Mouse (Mus musculus) kidney, postnatal 4 days (tissue): ENCODE measurements around the gene Aifm2.

Source experiments
- DNase-seq, 2 experiments: peaks; one replicate each; pipeline ENCODE4 v3.0.0; 2021; ENCODE audit warnings: mixed read lengths in 2 of 2

Gene Aifm2

GRCm38 (mm10) chr10:61781461-61782128, 66.5 kb downstream of the Aifm2 start:
- DNase-seq, result peak in 1 of 2 experiments; percentile 35

- peak; percentile 79 to 85 for DNase-seq
These were observed 67.9 kb downstream of the Aifm2 start for GRCm38 (mm10) chr10:61782799-61783611.

- peak; percentile 83 to 89 for DNase-seq
These were observed 68.7 kb downstream of the Aifm2 start, which contains the start of gene H2afy2 for GRCm38 (mm10) chr10:61783621-61784251. TSS of gene H2afy2 (minus strand) at chr10:61784147.

DNA sequence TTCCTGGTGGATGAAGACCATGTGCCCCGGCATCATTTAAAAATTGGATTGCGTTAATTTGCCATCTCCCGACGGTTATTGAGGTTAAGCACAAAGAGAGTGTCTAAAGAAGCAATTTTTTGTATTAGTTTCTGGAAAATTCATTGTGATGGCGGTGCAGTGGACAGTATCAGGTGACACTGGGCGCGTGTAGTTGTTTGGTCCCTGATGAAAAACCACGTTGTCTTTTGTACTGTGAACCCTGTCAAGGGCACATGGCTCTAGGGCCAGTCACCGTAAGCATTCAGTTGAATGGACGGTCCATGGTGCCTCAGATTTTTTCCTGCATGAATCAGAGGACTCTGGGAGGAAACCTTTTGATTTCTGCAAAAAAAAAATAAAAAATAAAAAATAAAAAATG, 69.4 kb downstream of the Aifm2 start:
- no peak for DNase-seq

- peak; percentile 29 to 57 for DNase-seq
These were observed 72.7 kb downstream of the Aifm2 start for GRCm38 (mm10) chr10:61787541-61788313.

- DNase-seq, result no peak
These were observed 73.4 kb downstream of the Aifm2 start for GRCm38 (mm10) chr10:61788499-61788898.
